Mouse (Mus musculus) erythroblast, embryonic 14.5 days (primary cell): ENCODE measurements around the gene Atxn2l. TPM values are rescaled to one million over a fixed set of nuclear protein-coding genes. Genes with fewer than 3 reads are reported as not detected.

Source experiments
- H3K27me3 ChIP-seq: 2 replicates; pipeline ENCODE4 v1.6.1; 2012; ENCODE audit warnings: inconsistent platforms; ENCODE audit not compliant: control insufficient read depth
- H3K36me3 ChIP-seq: 2 replicates; pipeline ENCODE4 v1.6.1; 2012; ENCODE audit warnings: mild to moderate bottlenecking, inconsistent platforms; ENCODE audit not compliant: control insufficient read depth
- H3K4me1 ChIP-seq: 2 replicates; pipeline ENCODE4 v1.6.1; 2012; ENCODE audit warnings: inconsistent platforms; ENCODE audit not compliant: control insufficient read depth
- H3K4me3 ChIP-seq: replicated peaks from 2 replicates; pipeline ENCODE3; 2012; ENCODE audit warnings: moderate library complexity, mild to moderate bottlenecking, inconsistent platforms
- H3K9me3 ChIP-seq: 2 replicates; pipeline ENCODE4 v1.6.1; 2012; ENCODE audit warnings: low read length, inconsistent platforms, mixed read lengths; ENCODE audit not compliant: control insufficient read depth
- GATA1 ChIP-seq: IDR thresholded peaks from 2 replicates; pipeline ENCODE4 v1.6.1; 2012; ENCODE audit warnings: low read length, inconsistent platforms, mixed read lengths
- TAL1 ChIP-seq: IDR thresholded peaks from 3 replicates; pipeline ENCODE4 v1.6.1; 2012; ENCODE audit warnings: low read length, inconsistent platforms, mixed read lengths
- polyA plus RNA-seq: library from polyadenylated mRNA; stranded (reverse); fragments of >175 nt; gene quantifications from 2 replicates; pipeline ENCODE4 v1.2.3, GENCODE M21; 2012

Gene Atxn2l
- polyA plus RNA-seq, 1 experiment, result 56.8 TPM

DNA sequence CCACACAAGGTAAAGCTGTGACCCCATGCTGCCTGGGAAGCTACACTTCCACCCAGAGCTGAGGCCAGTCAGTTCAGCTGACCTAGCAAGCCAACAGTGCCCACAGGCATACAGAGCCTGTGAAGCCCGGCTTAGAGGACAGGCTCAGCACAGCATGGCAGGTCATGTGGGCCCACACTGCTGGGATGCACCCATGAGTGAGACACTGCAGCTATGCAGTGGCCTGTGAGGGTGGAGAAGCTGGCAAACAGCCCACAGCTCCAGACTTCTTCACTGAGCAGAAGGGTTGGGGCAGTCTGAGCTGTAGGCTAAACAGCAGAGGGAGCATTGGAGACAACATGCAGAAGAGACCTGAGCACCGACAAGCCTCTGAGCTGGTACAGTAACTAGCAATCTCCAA, 16.3 kb upstream of the Atxn2l start:
- H3K27me3 ChIP-seq, result peaks cover 12% of the 10 kb centered on the region
- no peaks in the 10 kb centered on the region for H3K9me3 ChIP-seq
- H3K36me3 ChIP-seq, result no peaks in the 10 kb centered on the region
- H3K4me3 ChIP-seq, result no peak overlapping the region
- TF ChIP-seq GATA1 (no peak), TAL1 (no peak)
- H3K4me1 ChIP-seq, result no peaks in the 10 kb centered on the region

DNA sequence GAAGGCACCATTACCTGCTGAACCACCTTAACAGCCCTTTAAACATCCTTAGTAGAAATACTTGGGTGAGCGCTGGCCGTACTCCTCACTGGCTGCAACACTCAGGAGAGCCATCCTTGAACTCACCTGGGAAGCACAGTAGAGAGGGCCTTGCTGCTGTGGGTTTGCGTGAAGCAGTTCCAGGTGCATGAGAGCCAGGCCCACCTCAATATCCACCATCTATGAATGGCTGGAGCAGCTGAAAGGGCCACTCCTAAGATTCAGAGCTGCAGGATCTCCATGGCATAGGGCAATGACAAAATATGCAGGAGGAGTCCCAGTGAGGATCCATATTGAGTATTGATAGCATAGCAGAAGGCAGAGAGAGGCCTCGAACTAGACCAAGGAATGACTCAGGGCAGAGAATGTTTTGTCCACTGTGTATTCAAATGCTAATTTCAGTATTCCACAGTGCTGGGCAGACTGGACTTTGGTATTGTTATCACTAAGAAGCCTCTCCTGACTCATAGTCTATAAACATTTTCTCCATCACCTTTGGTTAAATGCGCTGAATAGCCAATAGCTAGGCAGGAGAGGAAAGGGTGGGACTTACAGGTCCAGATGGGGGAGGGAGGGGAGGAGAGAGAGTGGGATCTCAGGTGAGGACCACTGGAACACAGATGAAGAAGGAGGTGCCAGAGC, 15.2 kb upstream of the Atxn2l start:
- Histone ChIP-seq H3K4me3 (no peak overlapping the region), H3K9me3 (no peaks in the 10 kb centered on the region), H3K27me3 (peaks cover 12% of the 10 kb centered on the region), H3K36me3 (no peaks in the 10 kb centered on the region), H3K4me1 (no peaks in the 10 kb centered on the region)
- no peak for TF ChIP-seq TAL1
- no peak for TF ChIP-seq GATA1

DNA sequence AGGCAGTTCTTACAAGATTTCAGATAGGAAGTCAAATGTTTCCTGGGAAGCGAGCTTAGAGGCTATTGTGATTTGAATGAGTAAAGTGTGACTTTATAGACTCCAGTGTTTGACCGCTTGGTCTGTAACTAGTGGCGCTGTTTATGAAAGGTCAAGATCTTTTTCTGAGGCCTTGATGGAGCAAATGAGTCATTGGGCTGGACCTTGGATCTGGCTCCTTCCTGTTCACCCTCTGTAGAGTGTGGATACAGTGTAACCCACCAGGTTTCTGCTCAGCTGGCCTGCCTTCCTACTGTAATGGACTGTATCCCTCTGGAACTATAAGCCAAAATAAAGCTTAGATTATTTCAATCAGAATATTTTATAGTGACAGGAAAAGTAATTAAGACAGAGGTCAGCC, 8.1 kb upstream of the Atxn2l start:
- no peaks in the 10 kb centered on the region for H3K36me3 ChIP-seq
- H3K27me3 ChIP-seq, result peaks cover 8% of the 10 kb centered on the region
- no peaks in the 10 kb centered on the region for H3K4me1 ChIP-seq
- no peak overlapping the region for H3K4me3 ChIP-seq
- no peaks in the 10 kb centered on the region for H3K9me3 ChIP-seq
- no peak for TF ChIP-seq GATA1
- no peak for TF ChIP-seq TAL1

GRCm38 (mm10) chr7:126507126-126507778, 4.0 kb upstream of the Atxn2l start:
- H3K4me3 ChIP-seq, result no peak overlapping the region
- H3K36me3 ChIP-seq, result no peaks in the 10 kb centered on the region
- TF ChIP-seq GATA1, result no peak
- TF ChIP-seq TAL1, result no peak
- peaks cover 5% of the 10 kb centered on the region; the same call in 1 of the 2 replicates for H3K27me3 ChIP-seq
- peaks cover 11% of the 10 kb centered on the region for H3K4me1 ChIP-seq
- no peaks in the 10 kb centered on the region for H3K9me3 ChIP-seq

DNA sequence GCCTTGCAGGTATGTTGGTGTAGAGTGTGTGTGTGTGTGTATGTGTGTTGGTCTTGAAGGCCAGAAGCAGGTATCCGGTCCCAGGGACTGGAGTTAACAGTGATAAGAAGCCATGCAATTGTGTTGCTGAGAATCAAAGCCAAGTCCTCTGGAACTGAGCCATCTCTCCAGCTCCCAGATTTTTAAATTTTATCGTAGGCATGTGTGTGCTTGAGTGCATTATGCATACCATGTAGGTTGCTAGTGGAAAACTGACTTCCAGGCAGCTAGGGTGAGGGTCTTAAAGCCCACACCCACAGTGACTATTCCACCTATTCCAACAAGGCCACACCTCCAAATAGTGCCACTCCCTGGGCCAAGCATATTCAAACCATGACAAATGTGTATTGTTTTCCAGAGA, 1.7 kb upstream of the Atxn2l start:
- Histone ChIP-seq H3K9me3 (no peaks in the 10 kb centered on the region), H3K36me3 (peaks cover 14% of the 10 kb centered on the region), H3K27me3 (peaks cover 2% of the 10 kb centered on the region; the same call in 1 of the 2 replicates), H3K4me3 (no peak overlapping the region), H3K4me1 (peaks cover 25% of the 10 kb centered on the region)
- TF ChIP-seq TAL1, result no peak
- TF ChIP-seq GATA1, result no peak

DNA sequence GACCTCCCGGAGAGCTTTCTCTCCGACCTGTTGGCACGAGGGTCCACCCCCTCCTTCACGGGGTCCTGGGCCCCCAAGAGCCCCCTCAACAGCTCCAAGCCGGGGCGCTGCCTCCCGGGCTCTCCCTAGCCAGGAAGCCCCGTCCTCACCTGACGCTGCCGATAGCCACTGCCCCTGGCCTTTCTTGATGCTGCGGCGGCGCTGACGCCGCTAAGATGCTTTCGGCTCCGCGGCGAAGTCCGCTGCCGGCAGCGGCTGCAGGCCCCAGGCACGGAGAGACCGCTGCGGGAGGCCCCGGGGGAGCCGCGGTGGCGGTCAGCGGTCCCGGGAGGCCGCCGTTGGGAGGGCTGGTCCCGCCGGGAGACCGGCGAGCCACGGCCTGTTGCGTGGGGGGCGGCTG, 486 bp downstream of the Atxn2l start:
- H3K36me3 ChIP-seq, result peaks cover 36% of the 10 kb centered on the region
- no peak for TF ChIP-seq TAL1
- TF ChIP-seq GATA1, result no peak
- H3K4me1 ChIP-seq, result peaks cover 39% of the 10 kb centered on the region

GRCm38 (mm10) chr7:126502023-126502741, 1.1 kb downstream of the Atxn2l start:
- Histone ChIP-seq H3K36me3 (peaks cover 41% of the 10 kb centered on the region), H3K9me3 (no peaks in the 10 kb centered on the region), H3K4me1 (peaks cover 44% of the 10 kb centered on the region), H3K27me3 (no peaks in the 10 kb centered on the region), H3K4me3 (peak overlapping the region; percentile 100)
- TF ChIP-seq GATA1 (no peak), TAL1 (no peak)

More for the DNA sequence above, 486 bp downstream of the Atxn2l start:
- H3K9me3 ChIP-seq, result no peaks in the 10 kb centered on the region
- H3K27me3 ChIP-seq, result no peaks in the 10 kb centered on the region
- peak overlapping the region; percentile 100 for H3K4me3 ChIP-seq

- no peak for TF ChIP-seq TAL1
- no peak for TF ChIP-seq GATA1
- H3K4me1 ChIP-seq, result peaks cover 46% of the 10 kb centered on the region
- H3K27me3 ChIP-seq, result no peaks in the 10 kb centered on the region
- peak overlapping the region; percentile 100 for H3K4me3 ChIP-seq
- H3K9me3 ChIP-seq, result no peaks in the 10 kb centered on the region
- peaks cover 47% of the 10 kb centered on the region for H3K36me3 ChIP-seq
Measured at GRCm38 (mm10) chr7:126501684-126502022, 1.6 kb downstream of the Atxn2l start.

DNA sequence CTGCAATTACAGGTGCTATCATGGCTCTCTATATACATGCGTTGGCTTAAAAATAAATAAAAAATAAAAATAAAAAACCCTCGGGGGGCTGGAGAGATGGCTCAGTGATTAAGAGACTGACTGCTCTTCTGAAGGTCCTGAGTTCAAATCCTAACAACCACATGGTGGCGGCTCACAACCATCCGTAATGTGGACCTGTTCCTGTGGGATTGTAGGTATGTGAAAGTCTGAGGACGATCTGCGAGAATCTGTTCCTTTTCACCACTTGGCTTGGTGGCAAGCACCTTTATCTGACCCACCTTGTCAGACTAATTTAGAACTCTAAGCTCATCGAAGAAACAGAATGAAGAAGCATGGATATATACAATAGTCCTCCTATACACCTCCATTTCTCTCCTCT, 3.8 kb downstream of the Atxn2l start:
- H3K4me3 ChIP-seq, result no peak overlapping the region
- H3K4me1 ChIP-seq, result peaks cover 45% of the 10 kb centered on the region
- no peaks in the 10 kb centered on the region for H3K9me3 ChIP-seq
- no peaks in the 10 kb centered on the region for H3K27me3 ChIP-seq
- H3K36me3 ChIP-seq, result peaks cover 69% of the 10 kb centered on the region
- TF ChIP-seq TAL1 (no peak), GATA1 (no peak)
